15 mouse cellular contexts compared by ENCODE assay signal in the genomic region with DNA sequence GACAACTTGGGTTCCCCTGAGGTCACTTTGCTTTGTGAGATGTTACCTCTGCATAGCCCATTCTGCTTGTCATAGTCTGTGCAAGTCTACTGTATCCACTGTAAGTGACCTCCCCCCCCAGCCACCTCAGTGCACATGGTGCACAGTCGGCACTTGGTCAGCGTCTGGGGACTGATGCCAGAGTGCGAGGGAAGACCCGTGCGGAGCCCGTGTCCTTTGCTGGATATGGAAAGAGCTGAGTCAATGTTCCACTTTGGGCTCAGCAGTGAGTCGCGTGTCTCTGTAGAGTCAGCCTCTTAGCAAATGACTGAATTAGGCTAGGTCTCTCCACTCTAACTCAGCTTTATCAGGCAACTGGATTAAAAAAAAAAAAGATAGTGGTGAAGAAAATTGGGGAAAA. TPM values are rescaled to one million over a fixed set of nuclear protein-coding genes. Genes with fewer than 3 reads are reported as not detected.
DNase-seq lines count a peak whose midpoint lies in the region; ATAC-seq and TF ChIP-seq lines count a peak whose summit lies in the region.
"Had no signal": no experiment of that assay in that cellular context is flagged by ENCODE, and none has a peak within 500 bp of the region (broad histone marks: within the 10 kb centered on the region; RNA-seq: fewer than 3 reads in every experiment).

No protein-coding gene starts in this region.

- 91% methylated on average over 8 of the region's 8 CpGs for WGBS in stomach, embryonic 16.5 days
- WGBS in stomach, postnatal 0 days, result 90% methylated on average over 8 of the region's 8 CpGs

- intact Hi-C loops in heart, postnatal 14 days (cut with DNase I), result no loop called here

- H3K27me3 ChIP-seq in stomach, embryonic 16.5 days (ENCODE audit: control insufficient read depth, insufficient read depth, low read length), result no peaks in the 10 kb centered on the region
- no peaks in the 10 kb centered on the region for H3K27me3 ChIP-seq in stomach, postnatal 0 days (ENCODE audit: control insufficient read depth, insufficient read depth, low read length)
- H3K27me3 ChIP-seq: embryonic facial prominence, embryonic 13.5 days; forebrain, embryonic 15.5 days; limb, embryonic 13.5 days had no signal

- no peak for TF ChIP-seq EP300 in stomach, postnatal 0 days (optimal IDR thresholded peaks at IDR 0.05)

- no peaks in the 10 kb centered on the region; the same call in 1 of the 2 replicates for H3K4me1 ChIP-seq in stomach, embryonic 16.5 days (ENCODE audit: control insufficient read depth, insufficient read depth, low read length)
- no peaks in the 10 kb centered on the region for H3K4me1 ChIP-seq in stomach, postnatal 0 days (replicated peaks; ENCODE audit: control insufficient read depth, insufficient read depth)
- H3K4me1 ChIP-seq: embryonic facial prominence, embryonic 13.5 days; forebrain, embryonic 15.5 days; limb, embryonic 13.5 days had no signal

- H3K9ac ChIP-seq in stomach, embryonic 16.5 days (ENCODE audit: low read length), result no peak overlapping the region
- H3K9ac ChIP-seq in stomach, postnatal 0 days (ENCODE audit: low read length), result no peak overlapping the region
- H3K9ac ChIP-seq: embryonic facial prominence, embryonic 13.5 days; forebrain, embryonic 15.5 days; limb, embryonic 13.5 days; lung, embryonic 14.5 days had no signal

- H3K27ac ChIP-seq in stomach, embryonic 16.5 days (ENCODE audit: low read length), result no peak overlapping the region
- H3K27ac ChIP-seq in stomach, postnatal 0 days (replicated peaks), result no peak overlapping the region
- H3K27ac ChIP-seq: embryonic facial prominence, embryonic 13.5 days; forebrain, embryonic 15.5 days; limb, embryonic 13.5 days; midbrain, embryonic 10.5 days had no signal

- H3K36me3 ChIP-seq in stomach, embryonic 16.5 days (ENCODE audit: control insufficient read depth, insufficient read depth, low read length), result peaks cover 11% of the 10 kb centered on the region
- peaks cover 25% of the 10 kb centered on the region for H3K36me3 ChIP-seq in stomach, postnatal 0 days (ENCODE audit: control insufficient read depth, insufficient read depth, low read length)

- H3K4me3 ChIP-seq in stomach, embryonic 16.5 days (replicated peaks; ENCODE audit: low read length), result no peak overlapping the region
- no peak overlapping the region for H3K4me3 ChIP-seq in stomach, postnatal 0 days (ENCODE audit: low read depth, low read length)
- H3K4me3 ChIP-seq: embryonic facial prominence, embryonic 13.5 days; forebrain, embryonic 15.5 days; limb, embryonic 13.5 days; midbrain, embryonic 10.5 days had no signal

- no peaks in the 10 kb centered on the region for H3K9me3 ChIP-seq in stomach, embryonic 16.5 days (replicated peaks; ENCODE audit: control insufficient read depth, low read length)
- H3K9me3 ChIP-seq in stomach, postnatal 0 days (ENCODE audit: control insufficient read depth, low read length), result no peaks in the 10 kb centered on the region
- H3K9me3 ChIP-seq: embryonic facial prominence, embryonic 13.5 days; forebrain, embryonic 15.5 days; limb, embryonic 13.5 days; midbrain, embryonic 10.5 days had no signal

- TF ChIP-seq CTCF in stomach, postnatal 0 days (IDR thresholded peaks at IDR 0.05; ENCODE audit: low read depth), result no peak

- DNase-seq in frontal cortex, postnatal 14 days (ENCODE audit: low spot score in 2 of 2), result no peak
- no peak for DNase-seq in stomach, postnatal 0 days (ENCODE audit: low spot score)
- DNase-seq in heart, postnatal 14 days, result peak; percentile 49 to 57
- DNase-seq in neural tube, embryonic 10.5 days (ENCODE audit: extremely low spot score, low spot score), result no peak
- no peak for DNase-seq in testis, postnatal 14 days (ENCODE audit: low spot score)
- DNase-seq in kidney, adult 18-20 months, result no peak
- DNase-seq: kidney, postnatal 10 days; lung, embryonic 14.5 days had no signal

- H3K4me2 ChIP-seq in stomach, embryonic 16.5 days (ENCODE audit: low read depth, low read length), result no peak overlapping the region
- H3K4me2 ChIP-seq in stomach, postnatal 0 days (replicated peaks; ENCODE audit: low read depth), result no peak overlapping the region
- H3K4me2 ChIP-seq: embryonic facial prominence, embryonic 13.5 days; forebrain, embryonic 15.5 days; limb, embryonic 13.5 days; lung, embryonic 14.5 days had no signal

- ATAC-seq in frontal cortex, adult (ENCODE audit: low TSS enrichment), result peak; percentile 88
- 0 out of 2 replicates have a peak, but pooled peaks have one; percentile 34 for ATAC-seq in stomach, embryonic 16.5 days (ENCODE audit: insufficient read depth, low FRiP score)
- no peak for ATAC-seq in stomach, postnatal 0 days (ENCODE audit: low FRiP score, low TSS enrichment)
- ATAC-seq: forebrain, embryonic 15.5 days; hindbrain, embryonic 16.5 days had no signal

RNA-seq across cellular contexts. Expression of a gene that starts 47.4 kb away (rescaled TPM):
- 46.1 and 47.8 TPM in 2 replicates for polyA plus RNA-seq in stomach, embryonic 16.5 days (2015; fragmentation: Nextera tagmentation; extraction: Ambion mirVana)
- polyA plus RNA-seq in stomach, postnatal 0 days (2015; fragmentation: Nextera tagmentation; extraction: Ambion mirVana), result 15.1 and 15.8 TPM in 2 replicates
- 10 to 100 TPM; 17.9 to 19.8 TPM for total RNA-seq in heart, postnatal 14 days (2021)

RNA-seq across cellular contexts. Expression of a gene that starts 47.5 kb away (rescaled TPM):
- polyA plus RNA-seq in stomach, embryonic 16.5 days (2015; fragmentation: Nextera tagmentation; extraction: Ambion mirVana), result 37.6 and 39.9 TPM in 2 replicates
- polyA plus RNA-seq in stomach, postnatal 0 days (2015; fragmentation: Nextera tagmentation; extraction: Ambion mirVana), result 7.5 and 8.6 TPM in 2 replicates
- 1 to 10 TPM in 1 of 2 experiments, under 1 TPM in 1; 0.98 to 2.1 TPM for total RNA-seq in heart, postnatal 14 days (2021)

Comparison
In these comparisons a context has a peak if more than half of its experiments do, and no peak if none do; other contexts are left out.
1. DNase-seq: peak in heart, postnatal 14 days (2 of 2); none in frontal cortex, postnatal 14 days (0 of 2), stomach, postnatal 0 days (single experiment), neural tube, embryonic 10.5 days (single experiment), testis, postnatal 14 days (single experiment) and kidney, adult 18-20 months (single experiment).